Mouse (Mus musculus) lung, postnatal 0 days (tissue): Measurements from ENCODE around the gene Shoc2. TPM values are rescaled to one million over a fixed set of nuclear protein-coding genes. Genes with fewer than 3 reads are reported as not detected.

Experiments used
- ATAC-seq: fragments of 200-750 bp; cut with Nextera tagmentation; 2 replicates; pipeline ENCODE4 v1.8.0; 2017; ENCODE audit warnings: moderate library complexity
- DNase-seq: peaks from one replicate; pipeline ENCODE4 v3.0.0-alpha.2; 2016; ENCODE audit warnings: low spot score
- H3K27ac ChIP-seq: fragments of 300-500 bp; sonication (generic); 2 replicates; pipeline ENCODE4 v1.5.1; 2014; ENCODE audit warnings: antibody characterized with exemption, mild to moderate bottlenecking, low read length, mixed read lengths
- H3K27me3 ChIP-seq: fragments of 300-500 bp; sonication (generic); replicated peaks from 2 replicates; pipeline ENCODE4 v1.6.1; 2014; ENCODE audit warnings: low read length, mixed read lengths; ENCODE audit not compliant: insufficient read depth
- H3K36me3 ChIP-seq: fragments of 300-500 bp; sonication (generic); 2 replicates; pipeline ENCODE4 v1.6.1; 2014; ENCODE audit warnings: low read length, mixed read lengths; ENCODE audit not compliant: insufficient read depth
- H3K4me1 ChIP-seq: fragments of 300-500 bp; sonication (generic); 2 replicates; pipeline ENCODE4 v1.6.1; 2014; ENCODE audit warnings: antibody characterized with exemption, low read depth, low read length, mixed read lengths; ENCODE audit not compliant: insufficient read depth
- H3K4me2 ChIP-seq: fragments of 300-500 bp; sonication (generic); replicated peaks from 2 replicates; pipeline ENCODE4 v1.6.1; 2014; ENCODE audit warnings: low read depth, mild to moderate bottlenecking, low read length, moderate library complexity, mixed read lengths
- H3K4me3 ChIP-seq: fragments of 300-500 bp; sonication (generic); 2 replicates; pipeline ENCODE4 v1.5.1; 2014; ENCODE audit warnings: low read depth, low read length
- H3K9ac ChIP-seq: fragments of 300-500 bp; sonication (generic); replicated peaks from 2 replicates; pipeline ENCODE4 v1.6.1; 2014; ENCODE audit warnings: low read depth, mild to moderate bottlenecking
- H3K9me3 ChIP-seq: fragments of 300-500 bp; sonication (generic); 2 replicates; pipeline ENCODE4 v1.6.1; 2016; ENCODE audit warnings: low read length, mixed read lengths
- CTCF ChIP-seq: IDR thresholded peaks from 2 replicates; pipeline ENCODE4 v1.5.1; 2016; ENCODE audit warnings: antibody characterized with exemption, mild to moderate bottlenecking
- EP300 ChIP-seq: IDR thresholded peaks from 2 replicates; pipeline ENCODE4 v1.6.1; 2016; ENCODE audit warnings: antibody characterized with exemption, mild to moderate bottlenecking, control low read depth
- WGBS: fragments of 180-500 bp; shearing (Covaris S2); extraction: QIAGEN DNeasy Blood & Tissue Kit; methylation state at CpG from one replicate; pipeline ENCODE4 v1.1.7; 2014; 5-methylcytosine and 5-hydroxymethylcytosine counted together
- polyA plus RNA-seq: library from polyadenylated mRNA; unstranded; fragments of >200 nt; fragmentation: Nextera tagmentation; extraction: Ambion mirVana; gene quantifications from 2 replicates; pipeline ENCODE4 v1.2.1, GENCODE M21; 2015

Gene Shoc2
- polyA plus RNA-seq, 1 experiment from 2014 or later = 26.7 TPM

DNA sequence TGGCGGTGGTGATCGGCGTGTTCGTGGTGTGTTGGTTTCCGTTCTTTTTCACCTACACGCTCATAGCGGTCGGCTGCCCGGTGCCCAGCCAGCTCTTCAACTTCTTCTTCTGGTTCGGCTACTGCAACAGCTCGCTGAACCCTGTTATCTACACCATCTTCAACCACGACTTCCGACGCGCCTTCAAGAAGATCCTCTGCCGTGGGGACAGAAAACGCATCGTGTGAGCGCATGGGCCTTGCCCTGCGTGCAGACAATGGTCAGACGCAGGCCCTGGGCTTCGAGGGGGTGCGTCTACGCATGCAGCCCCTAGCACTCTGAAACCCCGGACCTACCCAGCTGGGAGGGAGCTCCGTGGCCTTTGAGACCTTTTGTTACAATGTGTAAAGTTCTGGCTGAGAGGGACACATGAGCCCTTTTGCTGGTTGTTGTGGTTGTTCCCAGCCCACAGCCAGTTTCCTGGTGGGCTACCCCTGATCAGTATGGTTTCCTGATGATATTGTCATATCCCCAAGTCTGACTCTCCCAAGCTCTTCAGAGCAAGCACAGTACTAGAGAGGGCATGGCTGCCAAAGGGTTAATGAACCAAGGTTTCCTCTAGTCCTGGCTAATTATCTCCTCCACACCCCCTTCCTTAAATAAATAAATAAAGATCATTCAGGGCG is 103.4 kb downstream of the Shoc2 start:
- Histone ChIP-seq H3K27ac (no peak overlapping the region), H3K4me2 (peak overlapping the region; percentile 92), H3K9ac (no peak overlapping the region), H3K9me3 (no peaks in the 10 kb centered on the region), H3K36me3 (no peaks in the 10 kb centered on the region), H3K4me3 (peak overlapping the region; percentile 47), H3K27me3 (peaks cover 49% of the 10 kb centered on the region), H3K4me1 (peaks cover 23% of the 10 kb centered on the region)
- no peak for DNase-seq
- no peak for TF ChIP-seq EP300
- TF ChIP-seq CTCF = no peak
- WGBS = 3% methylated on average over 27 of the region's 27 CpGs
- ATAC-seq = no peak

DNA sequence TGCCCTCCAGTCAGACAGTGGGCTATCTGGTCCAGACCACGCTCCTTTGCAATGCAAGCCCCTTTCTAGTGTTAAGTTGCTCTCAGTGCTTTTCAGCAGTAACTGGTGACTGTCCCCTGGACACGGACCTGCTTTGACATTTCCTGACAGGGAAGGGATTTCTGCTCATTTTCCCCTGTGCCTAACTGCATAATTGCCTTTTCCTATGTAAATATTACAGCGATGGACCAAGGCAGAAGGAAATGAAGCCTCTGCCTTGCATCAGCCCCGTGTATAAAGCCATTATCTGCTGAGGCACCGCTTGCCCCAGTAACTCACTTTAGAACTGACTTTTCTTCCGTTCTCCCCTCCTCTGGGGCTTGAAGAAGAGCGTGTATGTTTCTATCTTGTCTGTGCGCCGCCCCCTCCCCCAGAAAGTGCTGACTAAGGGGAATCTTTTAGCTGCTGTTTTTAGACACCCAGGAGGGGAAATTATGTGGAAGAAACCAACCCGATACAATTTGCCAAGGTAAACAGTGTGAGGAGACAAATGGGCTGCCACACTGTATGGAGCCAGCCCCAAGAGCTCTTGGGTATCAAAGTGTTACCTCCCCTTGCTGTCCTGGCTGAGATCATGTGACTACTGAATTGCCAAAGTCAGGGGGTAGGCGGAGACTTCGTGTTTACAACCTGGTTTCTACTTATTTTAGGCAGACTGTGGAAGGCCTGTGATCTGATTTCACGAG is 104.2 kb downstream of the Shoc2 start:
- H3K4me1 ChIP-seq = peaks cover 23% of the 10 kb centered on the region
- no peaks in the 10 kb centered on the region for H3K9me3 ChIP-seq
- ATAC-seq = no peak
- H3K27me3 ChIP-seq = peaks cover 46% of the 10 kb centered on the region
- no peaks in the 10 kb centered on the region for H3K36me3 ChIP-seq
- DNase-seq = no peak
- H3K9ac ChIP-seq = no peak overlapping the region
- H3K27ac ChIP-seq = no peak overlapping the region
- H3K4me2 ChIP-seq = no peak overlapping the region
- no peak for TF ChIP-seq EP300
- no peak for TF ChIP-seq CTCF
- WGBS = 8% methylated on average over 13 of the region's 13 CpGs
- no peak overlapping the region for H3K4me3 ChIP-seq

DNA sequence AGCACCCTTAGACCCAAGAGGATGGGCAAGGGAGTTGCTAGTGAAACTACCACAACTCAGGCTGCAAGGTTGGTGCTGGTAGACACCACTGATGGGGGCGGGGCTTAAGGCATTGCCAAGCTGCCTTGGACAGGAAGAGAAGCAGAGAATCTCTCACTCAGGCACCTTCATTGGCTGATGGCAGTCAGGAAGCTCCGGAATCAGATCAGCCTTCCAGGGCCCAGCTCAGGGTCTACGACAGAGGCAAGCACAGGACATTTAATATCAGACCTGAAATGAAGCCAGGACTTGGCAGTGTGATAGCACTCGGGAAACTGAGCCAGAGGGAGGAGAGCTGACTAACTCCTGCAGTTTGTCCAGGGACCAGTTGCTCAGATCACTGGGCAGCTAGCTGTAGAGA is 107.5 kb downstream of the Shoc2 start:
- Histone ChIP-seq H3K36me3 (no peaks in the 10 kb centered on the region), H3K9me3 (no peaks in the 10 kb centered on the region), H3K27me3 (peaks cover 25% of the 10 kb centered on the region), H3K4me2 (no peak overlapping the region), H3K4me1 (peaks cover 3% of the 10 kb centered on the region; the same call in 1 of the 2 replicates), H3K27ac (no peak overlapping the region), H3K9ac (no peak overlapping the region), H3K4me3 (no peak overlapping the region)
- no peak for DNase-seq
- TF ChIP-seq CTCF = no peak
- TF ChIP-seq EP300 = no peak
- ATAC-seq = no peak
- WGBS = 62% methylated on average over 4 of the region's 4 CpGs

DNA sequence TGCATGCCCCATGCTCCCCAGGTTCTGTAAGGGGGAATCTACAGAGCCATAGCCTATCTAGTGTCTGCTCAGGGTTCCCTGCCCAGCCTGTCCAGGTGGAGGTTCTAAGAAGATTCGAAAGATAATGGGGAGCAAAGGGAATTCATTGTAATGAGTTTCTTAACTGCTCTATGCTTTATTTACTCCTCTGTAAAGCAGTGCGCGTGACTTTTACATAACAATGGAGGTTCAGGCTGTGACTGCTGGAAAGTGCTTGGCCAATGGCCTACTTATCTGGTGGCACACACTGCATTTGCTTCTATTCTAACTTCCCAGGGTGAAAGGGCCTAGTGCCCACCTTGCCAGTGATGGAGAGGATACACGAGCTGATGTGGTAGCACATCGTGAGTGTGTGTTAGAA is 111.7 kb downstream of the Shoc2 start:
- Histone ChIP-seq H3K4me1 (no peaks in the 10 kb centered on the region), H3K36me3 (no peaks in the 10 kb centered on the region), H3K9me3 (no peaks in the 10 kb centered on the region), H3K4me2 (no peak overlapping the region), H3K27me3 (no peaks in the 10 kb centered on the region), H3K4me3 (no peak overlapping the region), H3K27ac (no peak overlapping the region), H3K9ac (no peak overlapping the region)
- DNase-seq (no peak), ATAC-seq (no peak)
- 70% methylated on average over 5 of the region's 5 CpGs for WGBS
- TF ChIP-seq CTCF (no peak), EP300 (no peak)

DNA sequence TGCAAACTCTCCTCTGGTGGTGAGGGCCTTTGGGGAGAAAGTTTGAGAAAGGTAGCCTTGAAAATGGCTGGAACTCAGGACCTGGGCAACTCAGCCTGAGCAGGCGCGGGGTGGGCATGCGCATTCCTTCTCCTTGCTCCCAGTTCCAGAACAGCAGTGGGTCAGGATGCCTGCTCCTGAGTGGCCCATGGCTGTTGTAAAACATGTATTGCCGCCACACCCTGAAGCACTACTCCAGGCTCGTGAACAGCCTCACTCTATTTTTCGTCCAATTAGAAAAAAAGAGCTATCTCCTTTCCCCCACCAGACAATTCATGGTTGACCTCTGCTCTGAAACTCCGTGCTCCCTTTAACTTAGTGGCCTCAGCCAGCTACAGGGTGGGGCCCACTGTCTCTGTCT is 124.3 kb downstream of the Shoc2 start:
- no peak overlapping the region for H3K4me2 ChIP-seq
- H3K9me3 ChIP-seq = no peaks in the 10 kb centered on the region
- H3K36me3 ChIP-seq = no peaks in the 10 kb centered on the region
- H3K4me3 ChIP-seq = no peak overlapping the region
- no peaks in the 10 kb centered on the region for H3K27me3 ChIP-seq
- no peak overlapping the region for H3K27ac ChIP-seq
- TF ChIP-seq EP300 (no peak), CTCF (no peak)
- WGBS = 76% methylated on average over 7 of the region's 7 CpGs
- DNase-seq (no peak), ATAC-seq (no peak)
- 0 out of 2 replicates have a peak, but pooled peaks cover 4% of the 10 kb centered on the region for H3K4me1 ChIP-seq
- H3K9ac ChIP-seq = no peak overlapping the region

DNA sequence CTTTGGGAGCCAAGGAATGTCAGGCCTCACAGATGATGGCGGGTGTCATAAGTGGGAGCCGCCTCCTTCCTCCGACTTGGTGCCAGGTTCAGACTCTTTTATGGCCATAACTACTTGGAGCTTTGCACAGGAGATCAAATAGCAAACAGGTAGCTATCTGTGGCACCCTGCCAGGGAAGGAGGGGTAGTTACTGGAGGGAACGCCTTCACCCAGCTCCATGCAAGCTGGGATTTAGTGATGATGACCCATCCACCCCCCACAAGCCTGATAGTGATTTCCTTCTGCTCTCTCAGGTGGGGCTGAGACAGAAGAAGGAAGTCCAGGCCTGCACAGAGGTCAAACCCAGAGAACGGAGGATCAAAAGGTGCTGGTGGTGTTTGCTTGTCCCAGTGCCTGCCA is 126.4 kb downstream of the Shoc2 start:
- TF ChIP-seq CTCF = no peak
- no peak for TF ChIP-seq EP300
- no peak overlapping the region for H3K27ac ChIP-seq
- H3K4me2 ChIP-seq = no peak overlapping the region
- ATAC-seq (0 out of 2 replicates have a peak, but pooled peaks have one; percentile 39), DNase-seq (peak; percentile 34)
- no peak overlapping the region for H3K4me3 ChIP-seq
- WGBS = 46% methylated on average over 5 of the region's 5 CpGs
- no peaks in the 10 kb centered on the region for H3K27me3 ChIP-seq
- H3K36me3 ChIP-seq = no peaks in the 10 kb centered on the region
- no peaks in the 10 kb centered on the region for H3K9me3 ChIP-seq
- no peak overlapping the region for H3K9ac ChIP-seq
- H3K4me1 ChIP-seq = 0 out of 2 replicates have a peak, but pooled peaks cover 4% of the 10 kb centered on the region
